Mouse (Mus musculus) stomach, postnatal 0 days (tissue): ENCODE results near the gene Pde1b. TPM values are rescaled to one million over a fixed set of nuclear protein-coding genes. Genes with fewer than 3 reads are reported as not detected.

Experiments
- ATAC-seq: fragments of 200-750 bp; cut with Nextera tagmentation; 2 replicates; pipeline ENCODE4 v1.8.0; 2017; ENCODE audit not compliant: low FRiP score, low TSS enrichment
- DNase-seq: peaks from one replicate; pipeline ENCODE4 v3.0.0-alpha.2; 2016; ENCODE audit warnings: low spot score
- H3K27ac ChIP-seq: fragments of 300-500 bp; sonication (generic); replicated peaks from 2 replicates; pipeline ENCODE4 v1.5.1; 2014; ENCODE audit warnings: mild to moderate bottlenecking, control low read depth
- H3K27me3 ChIP-seq: fragments of 300-500 bp; sonication (generic); 2 replicates; pipeline ENCODE4 v1.6.1; 2014; ENCODE audit warnings: low read length; ENCODE audit not compliant: control insufficient read depth, insufficient read depth
- H3K36me3 ChIP-seq: fragments of 300-500 bp; sonication (generic); 2 replicates; pipeline ENCODE4 v1.6.1; 2014; ENCODE audit warnings: low read length, mixed read lengths; ENCODE audit not compliant: control insufficient read depth, insufficient read depth
- H3K4me1 ChIP-seq: fragments of 300-500 bp; sonication (generic); replicated peaks from 2 replicates; pipeline ENCODE4 v1.6.1; 2014; ENCODE audit warnings: antibody characterized with exemption; ENCODE audit not compliant: control insufficient read depth, insufficient read depth
- H3K4me2 ChIP-seq: fragments of 300-500 bp; sonication (generic); replicated peaks from 2 replicates; pipeline ENCODE4 v1.6.1; 2014; ENCODE audit warnings: low read depth, mild to moderate bottlenecking, control low read depth, moderate library complexity
- H3K4me3 ChIP-seq: fragments of 300-500 bp; sonication (generic); 2 replicates; pipeline ENCODE4 v1.5.1; 2014; ENCODE audit warnings: low read depth, low read length, control low read depth
- H3K9ac ChIP-seq: fragments of 300-500 bp; sonication (generic); 2 replicates; pipeline ENCODE4 v1.6.1; 2014; ENCODE audit warnings: mild to moderate bottlenecking, low read length, control low read depth, mixed read lengths
- H3K9me3 ChIP-seq: fragments of 300-500 bp; sonication (generic); 2 replicates; pipeline ENCODE4 v1.6.1; 2016; ENCODE audit warnings: low read length; ENCODE audit not compliant: control insufficient read depth
- CTCF ChIP-seq: IDR thresholded peaks from 2 replicates; pipeline ENCODE4 v1.5.1; 2016; ENCODE audit warnings: antibody characterized with exemption, low read depth, mild to moderate bottlenecking, moderate library complexity
- EP300 ChIP-seq: optimal IDR thresholded peaks from 2 replicates; pipeline ENCODE3; 2016; ENCODE audit warnings: antibody characterized with exemption
- WGBS: fragments of 180-500 bp; shearing (Covaris S2); extraction: QIAGEN DNeasy Blood & Tissue Kit; methylation state at CpG from one replicate; pipeline ENCODE4 v1.1.7; 2014; 5-methylcytosine and 5-hydroxymethylcytosine counted together
- polyA plus RNA-seq: library from polyadenylated mRNA; unstranded; fragments of >200 nt; fragmentation: Nextera tagmentation; extraction: Ambion mirVana; gene quantifications from 2 replicates; pipeline ENCODE4 v1.2.1, GENCODE M21; 2015

Gene Pde1b
- polyA plus RNA-seq, 1 experiment from 2014 or later = 5.0 TPM

DNA sequence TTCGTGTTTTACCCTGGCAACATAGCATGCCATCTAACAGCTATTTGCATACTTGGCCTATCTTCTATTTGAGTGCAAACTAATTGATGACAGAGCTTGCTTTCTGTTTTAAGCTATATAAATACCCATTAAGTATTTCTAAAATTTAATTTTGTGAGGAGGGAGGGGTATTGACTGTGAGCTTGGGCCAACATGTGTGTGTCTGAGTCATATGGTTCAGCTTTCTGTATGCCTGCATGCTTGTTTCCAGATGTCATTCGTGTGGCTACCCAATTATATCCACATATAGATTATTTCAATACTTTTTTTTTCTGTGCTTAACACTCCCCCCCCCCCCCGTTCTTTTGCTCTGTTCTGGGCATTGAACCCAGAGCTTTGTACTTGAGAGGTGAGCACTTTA, 30.6 kb upstream of the Pde1b start:
- WGBS = 76% methylated on average over 3 of the region's 3 CpGs
- Histone ChIP-seq H3K4me2 (no peak overlapping the region), H3K27ac (no peak overlapping the region), H3K4me3 (no peak overlapping the region), H3K27me3 (no peaks in the 10 kb centered on the region), H3K9me3 (no peaks in the 10 kb centered on the region), H3K4me1 (no peaks in the 10 kb centered on the region), H3K36me3 (no peaks in the 10 kb centered on the region), H3K9ac (no peak overlapping the region)
- no peak for ATAC-seq
- DNase-seq = no peak
- TF ChIP-seq CTCF (no peak), EP300 (no peak)

DNA sequence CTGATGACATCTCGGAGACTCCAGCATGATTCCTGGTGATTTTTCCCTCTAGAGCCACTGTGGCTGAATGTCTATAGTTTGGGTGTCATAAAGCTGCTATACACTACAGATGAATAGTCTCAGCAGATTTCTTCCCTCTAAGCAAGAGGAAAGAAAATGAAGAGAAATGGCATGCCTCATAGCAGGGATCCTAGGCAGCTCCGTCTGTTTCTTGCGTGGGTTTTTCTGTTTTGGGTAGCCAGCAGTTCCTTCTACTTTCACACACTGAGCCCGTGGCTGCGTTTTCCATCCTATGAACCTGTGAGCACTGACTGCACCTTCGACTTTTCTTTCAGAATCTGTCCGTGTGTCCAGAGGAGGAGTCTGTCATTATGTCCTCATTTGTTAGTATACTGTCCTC, 29.7 kb upstream of the Pde1b start:
- ATAC-seq = no peak

DNA sequence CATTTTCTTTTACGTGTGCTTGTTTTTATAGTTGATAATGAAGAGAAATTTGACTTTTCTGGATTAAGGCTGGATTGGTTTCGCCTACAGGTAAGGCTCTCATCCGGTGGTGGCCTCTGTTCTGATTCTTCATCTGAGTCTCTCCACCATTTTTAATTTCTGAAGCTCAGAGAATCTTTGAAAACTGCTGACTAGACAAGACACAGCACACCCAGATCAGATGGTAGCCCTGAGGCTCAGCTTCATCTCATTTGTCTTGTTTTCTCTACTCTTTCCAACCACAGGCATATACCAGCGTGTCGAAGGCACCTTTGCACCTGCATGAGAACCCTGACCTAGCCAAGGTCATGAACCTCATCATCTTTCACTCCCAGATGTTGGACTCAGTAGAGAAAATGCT, 29.1 kb upstream of the Pde1b start:
- no peaks in the 10 kb centered on the region for H3K36me3 ChIP-seq

More for the DNA sequence above, 29.7 kb upstream of the Pde1b start:
- Histone ChIP-seq H3K27me3 (no peaks in the 10 kb centered on the region), H3K4me1 (no peaks in the 10 kb centered on the region), H3K36me3 (no peaks in the 10 kb centered on the region), H3K27ac (no peak overlapping the region), H3K4me2 (no peak overlapping the region), H3K4me3 (no peak overlapping the region), H3K9me3 (no peaks in the 10 kb centered on the region), H3K9ac (no peak overlapping the region)
- TF ChIP-seq CTCF (no peak), EP300 (no peak)
- 87% methylated on average over 7 of the region's 7 CpGs for WGBS
- no peak for DNase-seq

DNA sequence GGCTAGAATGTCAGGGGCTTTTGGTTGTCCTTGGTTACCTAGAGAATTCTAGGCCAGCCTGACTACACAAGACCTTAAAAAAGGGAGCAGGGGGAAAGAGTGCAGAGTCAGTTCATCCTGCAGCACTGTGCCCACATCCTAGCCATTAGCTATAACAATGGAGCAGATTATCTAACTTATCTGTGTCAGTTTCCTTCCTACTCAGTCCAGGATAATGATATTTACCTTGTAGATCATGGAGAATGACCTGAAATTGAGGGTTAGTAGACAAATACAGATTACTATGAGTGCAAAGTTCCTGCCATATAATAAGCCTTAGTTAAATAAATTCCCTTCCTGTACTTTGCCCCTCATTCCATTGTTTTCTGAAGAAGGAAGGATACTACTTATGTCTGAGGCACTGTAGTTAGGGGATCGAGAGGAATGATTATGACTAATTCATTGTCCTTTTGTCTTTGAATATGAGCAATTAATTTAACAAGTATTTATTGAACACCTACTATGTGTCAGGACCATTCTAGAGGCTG, 23.7 kb upstream of the Pde1b start:
- no peak overlapping the region for H3K4me3 ChIP-seq
- no peaks in the 10 kb centered on the region for H3K4me1 ChIP-seq
- no peak overlapping the region for H3K27ac ChIP-seq
- 38% methylated on average over 1 of the region's 1 CpGs for WGBS
- no peaks in the 10 kb centered on the region for H3K27me3 ChIP-seq
- DNase-seq (no peak), ATAC-seq (no peak)
- H3K36me3 ChIP-seq = no peaks in the 10 kb centered on the region
- TF ChIP-seq EP300 = no peak
- no peak for TF ChIP-seq CTCF
- no peaks in the 10 kb centered on the region for H3K9me3 ChIP-seq
- no peak overlapping the region for H3K9ac ChIP-seq
- H3K4me2 ChIP-seq = no peak overlapping the region

More for the DNA sequence above, 29.1 kb upstream of the Pde1b start:
- Histone ChIP-seq H3K9ac (no peak overlapping the region), H3K27me3 (no peaks in the 10 kb centered on the region), H3K27ac (no peak overlapping the region), H3K4me2 (no peak overlapping the region), H3K4me1 (no peaks in the 10 kb centered on the region), H3K4me3 (no peak overlapping the region), H3K9me3 (no peaks in the 10 kb centered on the region)
- ATAC-seq (no peak), DNase-seq (no peak)
- TF ChIP-seq EP300 = no peak
- no peak for TF ChIP-seq CTCF
- 83% methylated on average over 5 of the region's 5 CpGs for WGBS

DNA sequence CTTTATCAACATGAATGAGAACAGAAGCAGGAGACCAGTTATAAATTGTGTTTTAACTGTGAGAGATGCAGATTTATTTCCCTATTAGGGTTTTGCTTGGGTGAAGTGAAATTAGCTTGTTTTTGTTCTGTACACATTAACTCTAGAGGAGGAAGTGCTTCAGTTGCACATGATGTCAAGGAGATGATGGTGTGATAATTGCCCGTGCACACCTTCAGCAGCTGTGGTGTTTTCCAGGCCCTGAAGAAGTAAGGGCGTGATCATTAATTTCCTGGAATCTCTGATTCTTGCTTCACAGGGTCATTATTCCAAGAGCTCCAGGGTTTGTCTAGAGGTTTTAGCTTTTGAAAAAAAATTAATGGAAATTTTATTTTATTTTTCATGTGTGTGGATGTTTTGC, 22.7 kb upstream of the Pde1b start:
- ATAC-seq = no peak
- no peak for DNase-seq
- WGBS = 59% methylated on average over 2 of the region's 2 CpGs
- no peak for TF ChIP-seq EP300
- no peak for TF ChIP-seq CTCF
- Histone ChIP-seq H3K27me3 (no peaks in the 10 kb centered on the region), H3K4me2 (no peak overlapping the region), H3K4me1 (no peaks in the 10 kb centered on the region), H3K27ac (no peak overlapping the region), H3K9ac (no peak overlapping the region), H3K4me3 (no peak overlapping the region), H3K9me3 (no peaks in the 10 kb centered on the region), H3K36me3 (no peaks in the 10 kb centered on the region)

DNA sequence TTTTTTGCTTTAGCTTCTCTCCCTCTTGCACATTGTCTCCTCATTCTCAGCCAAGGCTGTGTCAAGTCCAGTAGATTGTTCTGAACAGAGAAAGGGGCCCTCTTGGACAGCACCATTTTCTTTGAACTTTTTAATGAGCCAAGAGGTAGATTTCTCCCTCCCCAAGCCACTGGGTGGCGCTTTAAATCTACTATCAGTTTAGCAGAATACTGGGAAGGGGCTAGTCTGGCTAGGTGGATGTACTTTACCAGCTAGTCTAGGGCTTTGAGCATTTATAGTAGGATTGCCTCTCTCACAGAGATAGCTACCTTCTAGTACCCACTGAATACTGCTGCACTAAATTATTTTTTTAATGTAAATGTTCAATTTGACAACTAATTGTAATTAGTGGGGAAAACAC, 20.3 kb upstream of the Pde1b start:
- DNase-seq (no peak), ATAC-seq (no peak)
- WGBS = 18% methylated on average over 1 of the region's 1 CpGs

More for the DNA sequence above, 20.3 kb upstream of the Pde1b start:
- no peak overlapping the region for H3K27ac ChIP-seq
- no peaks in the 10 kb centered on the region for H3K9me3 ChIP-seq
- no peak overlapping the region for H3K9ac ChIP-seq
- no peaks in the 10 kb centered on the region for H3K36me3 ChIP-seq
- no peak overlapping the region for H3K4me3 ChIP-seq
- no peak overlapping the region for H3K4me2 ChIP-seq
- TF ChIP-seq EP300 = no peak
- peak; percentile 69 for TF ChIP-seq CTCF
- no peaks in the 10 kb centered on the region for H3K4me1 ChIP-seq
- no peaks in the 10 kb centered on the region for H3K27me3 ChIP-seq
